Mouse (Mus musculus): ENCODE results near the gene D11Wsu47e.

- TF ChIP-seq POLR2A (IDR thresholded peaks at IDR 0.05; ENCODE audit: control insufficient read depth, extremely low read depth, insufficient read depth, low read length, poor library complexity) (no peak), CTCF (IDR thresholded peaks at IDR 0.05; ENCODE audit: borderline replicate concordance, control insufficient read depth, extremely low read depth, insufficient read depth, low read length, poor library complexity) (no peak)
Observed at GRCm38 (mm10) chr11:113716132-113716531, 31.9 kb downstream of the D11Wsu47e start.

Measured in thymus, adult 2 months (tissue).